Comparison of ENCODE assay signal across 8 mouse cellular contexts in the genomic region with DNA sequence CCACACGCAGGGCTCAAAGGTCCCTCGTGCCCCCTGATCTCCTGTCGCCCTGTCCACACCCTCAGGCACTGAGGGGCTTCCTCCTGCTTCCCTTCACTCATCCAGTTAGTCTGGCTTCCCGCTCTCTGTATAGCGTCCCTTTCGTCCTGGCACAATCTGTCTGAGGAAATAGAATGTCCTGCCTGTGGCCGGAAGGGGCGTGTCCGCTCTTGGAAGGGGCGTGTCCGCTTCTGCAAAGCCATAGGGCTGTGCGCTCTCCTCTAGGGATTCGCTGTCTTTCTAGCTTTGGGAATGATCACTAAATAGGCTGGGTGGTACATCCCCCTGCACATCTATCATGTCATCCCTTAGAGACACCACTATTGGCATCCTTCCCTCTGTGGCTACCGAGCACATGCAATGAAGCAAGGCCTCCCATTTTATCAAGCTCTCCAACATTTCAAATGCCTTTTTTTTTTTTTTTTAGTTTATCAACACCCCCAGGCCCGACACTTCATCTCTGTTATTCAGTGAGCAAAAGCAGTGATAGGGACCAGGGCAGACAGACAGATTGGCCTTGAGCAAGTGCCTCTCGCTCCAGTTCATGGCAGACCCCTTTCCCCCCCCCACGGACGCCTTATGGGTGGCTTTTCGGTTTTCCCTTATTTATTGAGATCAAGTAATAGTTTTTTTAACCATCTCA. TPM values are rescaled to one million over a fixed set of nuclear protein-coding genes. Genes with fewer than 3 reads are reported as not detected.
DNase-seq lines count a peak whose midpoint lies in the region; ATAC-seq lines count a peak whose summit lies in the region.

No protein-coding gene starts in this region.

- no peaks in the 10 kb centered on the region for H3K9me3 ChIP-seq in kidney, embryonic 16.5 days (ENCODE audit: low read length)
- H3K9me3 ChIP-seq in hindbrain, embryonic 12.5 days (replicated peaks), result no peaks in the 10 kb centered on the region

- H3K4me1 ChIP-seq in kidney, embryonic 16.5 days (ENCODE audit: insufficient read depth, low read length), result no peaks in the 10 kb centered on the region
- H3K4me1 ChIP-seq in hindbrain, embryonic 12.5 days, result peaks cover 2% of the 10 kb centered on the region; the same call in 1 of the 2 replicates

- no peak overlapping the region for H3K4me3 ChIP-seq in kidney, embryonic 16.5 days (ENCODE audit: low read length)
- H3K4me3 ChIP-seq in hindbrain, embryonic 12.5 days, result no peak overlapping the region

- H3K4me2 ChIP-seq in kidney, embryonic 16.5 days (replicated peaks; ENCODE audit: low read depth, low read length), result peak overlapping the region; percentile 28; the same call in 1 of the 2 replicates
- peak overlapping the region; percentile 19 for H3K4me2 ChIP-seq in hindbrain, embryonic 12.5 days (replicated peaks)

- WGBS in kidney, embryonic 16.5 days, result 59% methylated on average over 19 of the region's 19 CpGs
- 56% methylated on average over 19 of the region's 19 CpGs for WGBS in hindbrain, embryonic 12.5 days

- no peak for DNase-seq in kidney, adult 8-10 months
- DNase-seq in ZHBTc4 (ENCODE audit: low read depth, low spot score), result peak; percentile 87
- peak; percentile 8 for DNase-seq in lung, postnatal 25 days (ENCODE audit: low spot score)
- DNase-seq in right cerebral cortex, postnatal 14 days, result no peak
- DNase-seq in layer of hippocampus, postnatal 14 days (ENCODE audit: low spot score in 2 of 2), result no peak
- no peak for DNase-seq in adrenal gland, adult 2 months

- H3K27ac ChIP-seq in kidney, embryonic 16.5 days (ENCODE audit: low read length), result no peak overlapping the region
- no peak overlapping the region for H3K27ac ChIP-seq in hindbrain, embryonic 12.5 days

- H3K36me3 ChIP-seq in kidney, embryonic 16.5 days (ENCODE audit: insufficient read depth, low read length), result no peaks in the 10 kb centered on the region
- no peaks in the 10 kb centered on the region for H3K36me3 ChIP-seq in hindbrain, embryonic 12.5 days

- 0 out of 2 replicates have a peak, but pooled peaks cover 3% of the 10 kb centered on the region for H3K27me3 ChIP-seq in kidney, embryonic 16.5 days (ENCODE audit: insufficient read depth, low read length)
- peaks cover 3% of the 10 kb centered on the region for H3K27me3 ChIP-seq in hindbrain, embryonic 12.5 days

- no peak for ATAC-seq in kidney, embryonic 16.5 days (ENCODE audit: low FRiP score, low TSS enrichment)
- peak; percentile 54; the same call in 1 of the 2 replicates for ATAC-seq in hindbrain, embryonic 12.5 days (ENCODE audit: low FRiP score)

- no peak overlapping the region for H3K9ac ChIP-seq in kidney, embryonic 16.5 days (replicated peaks; ENCODE audit: low read length)
- H3K9ac ChIP-seq in hindbrain, embryonic 12.5 days, result no peak overlapping the region

RNA-seq across cellular contexts. Expression of gene Plekhs1, which starts 13.6 kb away (rescaled TPM):
- 0.77 and 0.90 TPM in 2 replicates for polyA plus RNA-seq in kidney, embryonic 16.5 days (2015; fragmentation: Nextera tagmentation; extraction: Ambion mirVana)
- 0.18 TPM in 2 replicates for polyA plus RNA-seq in hindbrain, embryonic 12.5 days (2016; fragmentation: Nextera tagmentation; extraction: Ambion mirVana)
- 1 to 10 TPM in 1 of 2 experiments, under 1 TPM in 1; 0.45 to 1.1 TPM for total RNA-seq in layer of hippocampus, postnatal 14 days (2021)
- total RNA-seq in adrenal gland, adult 2 months (2021), result under 1 TPM; 0.24 to 0.37 TPM
- 0.10 TPM in 1 of 2 replicates, not detected in the other for polyA plus RNA-seq in adrenal gland, adult 2 months (2012; rRNA removed)

Comparison
In these comparisons a context has a peak if more than half of its experiments do, and no peak if none do; other contexts are left out.
1. DNase-seq: peak in ZHBTc4 (single experiment) and lung, postnatal 25 days (single experiment); none in kidney, adult 8-10 months (0 of 2), right cerebral cortex, postnatal 14 days (single experiment), layer of hippocampus, postnatal 14 days (0 of 2) and adrenal gland, adult 2 months (single experiment).